Mouse (Mus musculus) testis, postnatal 10 days (tissue): ENCODE measurements at regions not wholly inside any gene's neighbourhood (a gene's known extent, or its start where the extent isn't known, plus 50 kb on each side); places are given as distances from the start of the nearest gene placed in this dataset.

ENCODE experiments used
- DNase-seq: peaks from one replicate; pipeline ENCODE4 v3.0.0; 2021; ENCODE audit warnings: low spot score

DNA sequence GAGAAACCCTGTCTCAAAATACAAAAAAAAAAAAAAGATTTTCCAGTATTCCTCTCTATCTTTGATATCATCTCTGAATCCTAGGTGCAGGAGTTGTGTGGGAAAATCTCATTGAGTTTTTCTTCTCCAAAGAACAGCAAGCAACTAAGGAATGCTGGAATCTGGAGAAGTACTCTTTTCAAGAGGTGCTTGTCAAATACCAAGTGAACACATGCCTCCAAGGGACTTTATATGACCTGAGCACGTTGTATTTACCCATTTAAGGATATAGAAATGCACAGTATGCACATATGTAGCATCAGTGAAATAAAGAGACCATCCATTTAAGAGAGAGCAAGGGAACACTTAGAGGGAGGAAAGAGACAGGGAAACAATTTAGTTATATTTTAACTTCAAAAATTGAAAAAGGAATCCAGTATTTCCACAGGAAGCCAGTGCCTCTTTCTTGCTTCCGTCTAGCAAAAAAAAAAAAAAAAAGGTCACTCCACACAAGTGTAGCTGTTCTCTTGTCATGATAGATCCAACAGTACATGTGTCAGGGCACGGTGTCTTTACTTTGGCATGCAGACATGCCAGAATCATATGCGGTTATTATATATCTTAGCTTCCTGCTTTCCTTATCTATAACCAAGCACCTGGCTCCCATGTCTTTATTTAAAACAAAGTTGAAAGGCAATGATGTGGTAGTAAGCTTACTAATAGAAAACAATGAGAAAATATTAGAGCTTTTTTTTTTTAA lies 212.1 kb upstream of the Etaa1 start:
- no peak for DNase-seq

DNA sequence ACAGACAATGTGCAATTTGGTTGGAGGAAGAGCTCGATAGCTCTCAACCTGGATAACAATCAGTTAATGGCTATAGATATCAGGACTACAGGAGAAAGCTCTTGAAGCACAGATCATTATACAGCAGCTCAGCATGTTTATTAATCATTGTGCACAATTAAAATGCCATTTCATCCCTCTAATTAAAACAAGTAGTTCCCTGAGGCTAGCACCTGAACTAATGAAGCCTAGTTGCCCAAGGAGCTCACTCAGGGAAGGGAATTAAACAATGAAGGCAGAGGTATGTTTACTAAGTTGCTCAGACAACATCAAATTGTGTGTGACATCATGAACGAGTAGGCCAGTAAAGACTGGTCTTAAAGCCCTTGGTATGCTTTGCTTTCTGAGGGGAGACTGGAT lies 210.3 kb upstream of the Etaa1 start:
- DNase-seq, result no peak

DNA sequence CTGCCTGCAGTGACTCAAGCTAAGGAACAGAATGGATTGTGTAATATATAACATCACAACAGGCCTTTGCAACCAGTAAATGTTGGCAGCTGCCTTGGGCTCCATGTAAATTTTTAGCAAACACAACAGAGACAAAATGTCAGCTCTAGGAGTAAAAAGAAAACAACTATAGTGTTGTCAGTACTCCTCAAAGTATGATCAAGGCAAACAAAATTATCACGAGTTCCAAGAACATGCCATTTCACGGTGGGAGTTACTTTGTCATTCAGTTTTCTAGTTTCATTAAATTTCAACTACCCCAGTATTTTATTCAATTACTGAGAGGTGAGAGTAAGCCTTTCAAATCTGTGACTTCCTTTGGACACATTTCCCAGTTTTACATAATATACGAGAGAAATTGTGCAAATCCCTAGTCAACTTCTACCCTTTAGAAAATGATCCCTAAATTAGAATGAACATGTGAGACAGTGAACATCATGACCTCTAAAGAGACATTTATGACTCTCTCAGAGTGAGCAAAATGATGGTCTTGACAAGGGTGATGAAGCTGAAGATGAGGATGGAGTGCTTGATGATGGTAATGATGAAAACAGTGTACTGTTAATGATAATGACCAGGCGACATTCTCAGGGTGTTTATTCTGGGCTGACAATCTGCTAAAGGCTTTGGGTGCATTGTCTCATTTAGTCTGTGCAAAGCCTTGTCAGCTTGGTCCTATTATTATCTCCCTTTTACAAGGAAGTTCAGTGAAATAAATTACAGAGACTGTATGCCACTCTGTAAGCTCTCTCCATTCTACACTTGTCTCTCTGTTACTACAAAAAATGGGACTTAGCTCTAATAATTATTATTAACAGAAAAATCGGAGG lies 209.7 kb upstream of the Etaa1 start:
- no peak for DNase-seq

GRCm38 (mm10) chr11:18156506-18156905 lies 202.8 kb upstream of the Etaa1 start:
- peak; percentile 39 for DNase-seq

DNA sequence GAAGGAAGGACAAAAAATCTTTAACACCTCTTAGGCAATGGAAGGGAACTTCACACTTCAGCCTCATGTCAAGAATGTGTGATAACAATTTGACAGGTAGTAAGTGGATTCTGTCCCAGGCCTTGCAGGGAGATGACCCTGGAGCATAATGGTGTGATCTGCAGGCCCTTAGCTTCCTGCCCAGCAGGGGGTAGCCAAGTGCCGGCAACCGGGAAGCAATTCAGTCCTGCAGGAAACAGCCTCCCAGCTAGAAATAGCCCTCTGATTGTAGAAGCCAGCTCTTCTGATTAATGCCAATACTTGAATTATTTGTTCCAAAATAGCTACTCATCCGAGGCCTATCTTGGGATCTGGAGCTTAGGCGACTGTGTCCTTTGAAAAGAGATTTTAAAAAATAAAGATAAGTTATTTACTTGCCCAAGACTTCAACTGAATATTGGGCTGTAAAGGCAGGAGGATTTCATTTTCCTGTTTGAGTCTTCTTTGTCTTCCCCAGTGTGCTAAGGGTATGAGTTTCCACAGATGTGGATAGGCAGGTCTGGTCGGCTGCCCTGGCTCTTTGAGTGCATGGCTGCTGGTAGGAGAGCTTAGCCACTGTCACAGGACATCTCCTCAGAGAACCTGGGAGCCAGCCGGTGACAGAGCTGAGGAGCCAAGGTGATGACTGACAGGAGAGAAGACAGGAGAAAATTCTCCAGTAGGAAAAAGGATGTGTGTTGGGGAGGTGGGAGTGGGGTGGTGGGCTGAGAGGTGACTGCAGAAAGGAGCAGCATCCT lies 198.3 kb upstream of the Etaa1 start:
- peak; percentile 81 for DNase-seq

DNA sequence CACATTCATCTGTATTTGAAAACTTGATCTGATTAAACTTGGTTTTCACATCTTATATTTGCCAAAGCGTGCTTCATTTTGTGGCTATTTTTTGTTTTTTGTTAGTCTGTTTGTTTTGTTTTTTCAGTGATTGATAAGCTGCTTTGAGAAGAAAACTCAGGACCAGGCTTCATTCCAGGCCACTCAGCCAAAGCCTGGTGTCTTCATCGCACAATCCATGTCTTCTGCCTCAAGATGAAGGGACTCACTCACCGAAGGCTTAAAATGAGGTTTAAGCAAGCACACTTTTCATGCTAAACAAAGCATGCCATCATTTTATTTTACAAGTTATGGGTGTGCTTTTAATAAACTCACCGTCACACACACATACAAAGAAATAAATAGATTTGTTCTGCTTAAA lies 197.7 kb upstream of the Etaa1 start:
- no peak for DNase-seq

DNA sequence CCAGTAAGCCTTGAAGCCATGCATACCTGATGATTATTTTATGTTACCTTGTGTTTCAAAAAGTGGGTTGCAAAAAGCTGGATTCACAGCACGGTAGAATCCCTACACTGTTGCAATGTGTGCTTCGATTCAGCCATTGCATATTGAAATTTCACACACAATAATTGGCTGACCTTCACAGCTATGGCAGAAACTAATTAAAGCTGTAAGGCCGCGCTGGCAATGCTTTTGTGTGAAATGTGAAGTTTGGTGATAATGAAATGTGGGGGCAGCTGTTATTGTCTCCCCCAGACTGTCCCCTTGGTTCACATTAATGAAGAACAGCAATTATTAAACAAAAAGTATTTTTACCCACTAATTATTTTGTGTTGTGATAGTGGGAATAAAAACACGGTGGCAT lies 173.8 kb upstream of the Etaa1 start:
- no peak for DNase-seq

GRCm38 (mm10) chr11:18123031-18123430 lies 169.4 kb upstream of the Etaa1 start:
- no peak for DNase-seq

DNA sequence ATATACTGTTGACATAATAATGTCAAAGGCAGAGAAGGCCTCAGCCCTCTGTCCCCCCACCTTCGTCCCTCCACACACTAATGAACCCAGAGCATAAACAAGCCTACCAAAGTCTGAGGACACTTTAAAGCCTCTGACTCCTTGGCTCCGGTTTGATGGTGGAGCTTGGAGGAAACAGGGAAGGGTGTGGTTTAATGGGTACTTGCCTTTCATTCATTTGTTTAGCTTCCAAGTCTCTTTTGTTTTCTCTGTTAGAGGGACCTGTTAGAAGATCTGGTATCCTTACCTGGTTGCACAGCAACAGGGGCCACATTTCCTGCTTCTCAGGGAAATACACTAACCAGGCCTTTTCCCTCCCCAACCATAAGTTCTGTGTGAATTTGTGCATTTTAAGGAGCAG lies 168.9 kb upstream of the Etaa1 start:
- no peak for DNase-seq

DNA sequence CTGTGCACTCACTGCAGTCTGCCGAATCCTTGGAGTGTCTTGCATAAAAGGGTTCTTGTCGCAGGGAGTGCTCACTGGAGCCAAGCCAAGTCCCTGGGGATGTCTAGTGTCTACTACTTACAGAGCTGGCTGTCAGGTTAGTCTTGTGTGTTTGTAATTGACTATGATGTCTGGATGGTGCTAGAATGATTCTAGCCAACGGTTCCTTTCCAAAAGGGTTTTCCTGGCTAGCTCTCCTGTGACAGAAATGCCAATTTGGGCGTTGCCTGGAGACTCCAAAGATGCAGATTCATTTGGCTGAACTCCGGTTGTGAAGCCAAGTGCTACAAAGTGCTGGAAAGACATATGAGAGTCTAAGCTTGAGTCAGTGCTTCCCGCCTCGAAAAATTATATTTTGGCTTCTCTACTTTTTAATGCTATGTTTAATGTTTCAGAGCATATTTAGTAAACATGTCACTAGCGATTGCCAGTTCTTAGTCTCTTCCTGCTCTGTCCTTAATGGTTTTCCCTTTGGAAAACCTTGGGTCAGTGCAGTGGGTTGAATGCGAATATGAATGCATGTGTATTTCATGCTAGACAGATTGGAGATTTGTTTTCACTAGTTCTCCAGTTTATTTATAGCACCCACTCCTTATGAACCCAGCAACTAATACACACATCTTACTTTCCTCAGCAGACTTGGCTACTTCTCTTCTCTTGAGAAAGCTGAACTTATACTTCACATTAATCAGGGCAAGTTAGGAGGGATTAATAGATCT lies 162.2 kb upstream of the Etaa1 start:
- DNase-seq, result no peak

- no peak for DNase-seq
These were observed 149.2 kb upstream of the Etaa1 start for GRCm38 (mm10) chr11:18102841-18103240.

DNA sequence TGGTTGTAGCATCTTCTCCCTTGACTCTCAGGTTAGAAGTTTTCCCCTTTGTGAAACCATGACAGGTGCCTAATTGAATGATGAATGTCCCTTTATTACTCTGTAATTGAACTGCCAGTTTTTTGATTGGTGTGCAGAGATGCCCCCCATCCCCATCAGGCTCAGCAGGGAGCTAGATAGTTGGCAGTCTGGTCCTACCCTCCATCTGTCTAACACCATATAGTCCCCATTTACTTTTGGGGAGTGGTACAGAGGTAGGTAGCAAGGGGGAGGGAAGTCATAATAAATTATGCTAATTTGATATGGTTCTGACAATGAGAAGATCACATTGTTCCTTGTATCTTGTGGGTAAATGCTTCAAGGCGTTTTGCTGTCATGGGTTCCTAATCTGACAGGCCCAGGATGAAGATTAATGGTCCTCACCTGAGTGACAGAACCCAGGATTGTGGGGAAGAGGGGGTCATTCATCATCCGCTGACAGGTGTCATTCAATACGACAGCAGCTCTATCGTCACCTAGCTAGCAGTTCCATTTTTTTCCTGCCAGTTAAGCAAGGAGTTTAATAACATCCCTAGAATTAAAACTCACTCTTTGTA lies 122.3 kb upstream of the Etaa1 start:
- no peak for DNase-seq

GRCm38 (mm10) chr11:18070586-18071306 lies 117.1 kb upstream of the Etaa1 start:
- no peak for DNase-seq

DNA sequence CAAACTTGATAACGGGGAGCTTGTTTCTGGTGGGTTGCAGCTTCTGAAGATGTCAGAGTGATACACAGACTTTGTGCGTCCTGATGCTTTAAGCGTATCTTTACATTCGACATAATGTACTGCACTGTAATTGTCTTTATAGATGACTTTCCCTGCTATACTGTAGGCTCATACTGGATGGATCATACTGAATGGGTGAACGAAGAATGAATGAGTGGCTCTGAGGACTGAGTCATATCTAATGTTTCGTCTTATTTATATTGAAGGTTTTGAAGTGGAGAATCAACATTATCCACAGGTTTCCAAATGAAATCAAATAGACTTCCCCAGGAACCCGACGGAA lies 116.3 kb upstream of the Etaa1 start:
- DNase-seq, result no peak

GRCm38 (mm10) chr11:18069348-18070031 lies 115.8 kb upstream of the Etaa1 start:
- no peak for DNase-seq

DNA sequence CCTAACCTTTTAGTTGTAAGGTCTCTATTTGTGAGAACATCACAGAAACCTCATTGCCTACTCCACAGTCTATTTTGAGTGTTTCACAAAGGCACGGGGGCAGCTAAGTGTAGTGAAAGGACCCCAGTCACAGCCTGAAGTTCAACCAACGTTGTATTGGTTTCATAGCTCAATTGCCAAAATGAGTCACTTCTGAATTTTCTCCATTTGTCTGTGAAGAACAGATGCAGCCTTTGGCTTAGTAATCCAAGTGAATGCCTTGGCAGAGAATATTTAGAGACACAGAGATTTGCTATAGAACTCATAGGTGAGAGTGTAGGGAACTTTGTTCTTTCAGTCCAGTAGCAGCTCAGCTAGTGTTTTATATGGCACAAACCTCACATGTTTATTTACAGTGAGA lies 114.4 kb upstream of the Etaa1 start:
- no peak for DNase-seq

DNA sequence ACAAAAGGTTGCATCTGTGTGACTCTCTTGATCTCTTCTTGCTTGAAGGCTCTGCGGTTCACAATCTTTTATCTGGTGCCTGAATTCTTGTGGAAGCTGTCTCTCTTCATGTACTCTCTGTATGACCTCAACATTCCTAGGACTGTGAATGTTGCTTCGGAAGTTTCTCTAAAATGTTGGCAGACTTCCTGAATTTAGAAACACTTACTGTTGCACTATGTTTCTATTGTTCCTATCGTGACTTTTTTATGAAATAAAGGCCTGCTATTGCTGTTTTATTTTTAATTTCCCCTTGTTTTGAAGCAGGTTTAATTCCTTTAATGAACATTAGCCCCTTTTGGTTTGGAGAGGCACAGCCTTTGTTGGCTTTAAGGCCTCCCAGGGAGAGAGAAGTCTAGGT lies 114.0 kb upstream of the Etaa1 start:
- DNase-seq, result no peak

GRCm38 (mm10) chr11:18041589-18041988 lies 87.9 kb upstream of the Etaa1 start:
- DNase-seq, result no peak

- DNase-seq, result no peak
These were observed 77.4 kb upstream of the Etaa1 start for GRCm38 (mm10) chr11:18031049-18031448.

GRCm38 (mm10) chr11:18022065-18022464 lies 68.4 kb upstream of the Etaa1 start:
- DNase-seq, result no peak
